Mouse (Mus musculus) hindbrain, embryonic 15.5 days (tissue): ENCODE results near the gene Smtnl2. TPM values are rescaled to one million over a fixed set of nuclear protein-coding genes. Genes with fewer than 3 reads are reported as not detected.

Source experiments
- ATAC-seq: fragments of 200-750 bp; cut with Nextera tagmentation; 2 replicates; pipeline ENCODE4 v1.8.0; 2017; ENCODE audit warnings: low read depth, moderate number of reproducible peaks, moderate TSS enrichment; ENCODE audit not compliant: low FRiP score
- H3K27ac ChIP-seq: fragments of 300-500 bp; sonication (generic); replicated peaks from 2 replicates; pipeline ENCODE4 v1.5.1; 2015; ENCODE audit warnings: mild to moderate bottlenecking, inconsistent platforms
- H3K27me3 ChIP-seq: fragments of 300-500 bp; sonication (generic); 2 replicates; pipeline ENCODE4 v1.6.1; 2015; ENCODE audit warnings: control low read depth, inconsistent platforms
- H3K36me3 ChIP-seq: fragments of 300-500 bp; sonication (generic); 2 replicates; pipeline ENCODE4 v1.6.1; 2015; ENCODE audit warnings: control low read depth, inconsistent platforms
- H3K4me1 ChIP-seq: fragments of 300-500 bp; sonication (generic); replicated peaks from 2 replicates; pipeline ENCODE4 v1.6.1; 2015; ENCODE audit warnings: control low read depth, inconsistent platforms
- H3K4me2 ChIP-seq: fragments of 300-500 bp; sonication (generic); 2 replicates; pipeline ENCODE4 v1.6.1; 2015; ENCODE audit warnings: moderate library complexity, mild to moderate bottlenecking, inconsistent platforms
- H3K4me3 ChIP-seq: fragments of 300-500 bp; sonication (generic); 2 replicates; pipeline ENCODE4 v1.5.1; 2015; ENCODE audit warnings: mild to moderate bottlenecking, inconsistent platforms
- H3K9ac ChIP-seq: fragments of 300-500 bp; sonication (generic); 2 replicates; pipeline ENCODE4 v1.6.1; 2015; ENCODE audit warnings: inconsistent platforms
- H3K9me3 ChIP-seq: fragments of 300-500 bp; sonication (generic); 2 replicates; pipeline ENCODE4 v1.6.1; 2016; ENCODE audit warnings: control low read depth, inconsistent platforms
- WGBS: fragments of 180-500 bp; shearing (Covaris S2); methylation state at CpG from one replicate; pipeline ENCODE4 v1.1.7; 2015; 5-methylcytosine and 5-hydroxymethylcytosine counted together
- polyA plus RNA-seq: library from polyadenylated mRNA; unstranded; fragments of >200 nt; fragmentation: Nextera tagmentation; extraction: Ambion mirVana; gene quantifications from 2 replicates; pipeline ENCODE4 v1.2.1, GENCODE M21; 2015

Gene Smtnl2
- polyA plus RNA-seq, 1 experiment from 2014 or later = 9.9 TPM

- H3K36me3 ChIP-seq = no peaks in the 10 kb centered on the region
- no peaks in the 10 kb centered on the region for H3K9me3 ChIP-seq
- WGBS = 94% methylated on average over 11 of the region's 11 CpGs
- no peak overlapping the region for H3K4me2 ChIP-seq
- no peak overlapping the region for H3K9ac ChIP-seq
- H3K27ac ChIP-seq = no peak overlapping the region
- no peak for ATAC-seq
- H3K27me3 ChIP-seq = no peaks in the 10 kb centered on the region
- no peak overlapping the region for H3K4me3 ChIP-seq
- no peaks in the 10 kb centered on the region for H3K4me1 ChIP-seq
Observed at GRCm38 (mm10) chr11:72421518-72422278, 10.2 kb upstream of the Smtnl2 start.

DNA sequence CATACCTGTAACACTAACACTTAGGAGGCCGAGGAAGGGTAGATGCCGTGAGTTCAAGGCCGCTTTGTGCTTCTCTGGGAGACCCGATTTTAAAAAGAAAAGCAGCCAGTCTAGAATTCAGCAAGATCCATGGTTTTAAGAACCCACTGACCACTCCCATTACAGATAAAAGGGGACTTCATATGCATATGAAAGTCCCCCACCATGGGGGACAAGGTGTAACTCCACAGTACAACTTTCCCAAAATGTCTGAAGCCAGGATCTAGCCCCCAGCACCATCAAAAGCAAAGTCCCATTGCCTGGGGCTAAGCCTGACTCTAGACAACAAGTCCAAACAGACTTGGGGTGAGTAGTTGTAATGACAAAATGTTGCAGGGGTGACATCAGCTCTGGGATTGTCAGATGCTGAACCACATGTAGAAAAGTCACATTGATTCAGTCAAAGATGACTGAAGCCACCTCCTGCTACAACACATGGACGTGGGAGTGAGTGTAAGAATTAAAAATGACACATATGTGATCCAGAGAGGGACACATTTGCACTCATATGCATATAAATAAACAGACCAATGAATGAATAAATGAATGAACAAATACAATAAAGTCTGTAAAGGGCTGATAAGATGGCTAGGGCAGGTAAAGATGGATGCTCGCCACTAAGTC, 9.1 kb upstream of the Smtnl2 start:
- Histone ChIP-seq H3K4me1 (no peaks in the 10 kb centered on the region), H3K27ac (no peak overlapping the region), H3K4me2 (no peak overlapping the region), H3K4me3 (no peak overlapping the region), H3K9me3 (no peaks in the 10 kb centered on the region), H3K27me3 (no peaks in the 10 kb centered on the region), H3K36me3 (no peaks in the 10 kb centered on the region), H3K9ac (no peak overlapping the region)
- WGBS = 89% methylated on average over 6 of the region's 6 CpGs
- no peak for ATAC-seq

DNA sequence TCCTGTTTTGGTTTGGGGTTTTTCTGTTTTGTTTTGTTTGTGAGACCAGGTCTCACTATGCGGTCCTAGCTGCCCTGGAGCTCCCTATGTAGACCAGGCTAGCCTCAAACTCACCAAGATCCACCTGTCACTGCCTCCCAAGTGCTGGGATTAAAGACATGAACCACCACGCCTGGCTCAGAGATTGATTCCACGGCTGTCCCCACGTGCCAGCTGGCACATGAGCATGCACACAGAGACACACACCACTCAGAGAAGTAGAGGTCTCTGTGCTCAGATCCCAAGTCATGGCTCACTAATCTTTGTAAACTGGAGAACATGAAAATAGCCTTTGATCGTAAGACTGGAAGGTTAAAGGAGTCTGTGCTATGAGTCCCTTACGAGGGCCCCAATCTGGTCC, 7.5 kb upstream of the Smtnl2 start:
- H3K4me1 ChIP-seq = no peaks in the 10 kb centered on the region
- 90% methylated on average over 6 of the region's 6 CpGs for whole genome bisulfite sequencing
- no peaks in the 10 kb centered on the region for H3K36me3 ChIP-seq
- no peak overlapping the region for H3K4me3 ChIP-seq
- H3K9ac ChIP-seq = no peak overlapping the region
- H3K4me2 ChIP-seq = no peak overlapping the region
- H3K9me3 ChIP-seq = no peaks in the 10 kb centered on the region
- no peak for ATAC-seq
- 0 out of 2 replicates have a peak, but pooled peaks cover 2% of the 10 kb centered on the region for H3K27me3 ChIP-seq
- H3K27ac ChIP-seq = no peak overlapping the region

DNA sequence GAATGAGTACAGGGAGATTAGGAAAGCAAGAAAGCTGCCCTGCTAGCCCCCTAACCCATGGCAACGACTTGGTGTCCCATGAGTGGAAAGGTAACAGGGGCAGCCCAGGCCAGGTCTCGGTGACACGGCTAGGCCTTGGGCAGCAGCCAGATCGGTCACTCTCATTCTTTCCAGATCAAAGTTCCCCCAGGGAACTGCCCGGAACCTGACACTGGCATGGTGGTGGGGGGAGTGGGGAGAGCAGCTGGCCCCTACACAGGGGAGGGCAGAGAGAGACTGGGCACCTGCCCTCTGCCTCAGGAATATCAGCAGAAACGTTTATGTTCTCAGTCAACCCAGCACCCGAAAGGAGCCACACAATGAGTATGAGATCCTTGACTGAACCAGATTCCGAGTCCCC, 6.7 kb upstream of the Smtnl2 start:
- no peak overlapping the region for H3K9ac ChIP-seq
- H3K4me3 ChIP-seq = no peak overlapping the region
- WGBS = 46% methylated on average over 8 of the region's 8 CpGs
- ATAC-seq = no peak
- no peaks in the 10 kb centered on the region for H3K36me3 ChIP-seq
- peaks cover 7% of the 10 kb centered on the region; the same call in 1 of the 2 replicates for H3K27me3 ChIP-seq
- H3K4me1 ChIP-seq = no peaks in the 10 kb centered on the region
- no peaks in the 10 kb centered on the region for H3K9me3 ChIP-seq
- H3K27ac ChIP-seq = no peak overlapping the region
- H3K4me2 ChIP-seq = no peak overlapping the region

GRCm38 (mm10) chr11:72417376-72417775, 5.9 kb upstream of the Smtnl2 start:
- Histone ChIP-seq H3K4me1 (no peaks in the 10 kb centered on the region), H3K9me3 (no peaks in the 10 kb centered on the region), H3K27ac (no peak overlapping the region), H3K4me3 (no peak overlapping the region), H3K9ac (no peak overlapping the region), H3K36me3 (no peaks in the 10 kb centered on the region), H3K4me2 (no peak overlapping the region), H3K27me3 (peaks cover 15% of the 10 kb centered on the region; the same call in 1 of the 2 replicates)
- ATAC-seq = no peak
- WGBS = 7% methylated on average over 4 of the region's 4 CpGs

GRCm38 (mm10) chr11:72416666-72417065, 5.2 kb upstream of the Smtnl2 start:
- no peaks in the 10 kb centered on the region for H3K36me3 ChIP-seq
- WGBS = 91% methylated on average over 5 of the region's 5 CpGs
- no peak for ATAC-seq
- no peaks in the 10 kb centered on the region for H3K9me3 ChIP-seq
- H3K4me1 ChIP-seq = peaks cover 4% of the 10 kb centered on the region
- H3K27me3 ChIP-seq = peaks cover 16% of the 10 kb centered on the region; the same call in 1 of the 2 replicates
- H3K4me2 ChIP-seq = no peak overlapping the region
- H3K9ac ChIP-seq = no peak overlapping the region
- H3K27ac ChIP-seq = no peak overlapping the region
- no peak overlapping the region for H3K4me3 ChIP-seq

GRCm38 (mm10) chr11:72415155-72415554, 3.6 kb upstream of the Smtnl2 start:
- Histone ChIP-seq H3K9ac (no peak overlapping the region), H3K4me1 (peaks cover 16% of the 10 kb centered on the region), H3K36me3 (no peaks in the 10 kb centered on the region), H3K4me2 (no peak overlapping the region), H3K27me3 (peaks cover 16% of the 10 kb centered on the region; the same call in 1 of the 2 replicates), H3K27ac (no peak overlapping the region), H3K9me3 (no peaks in the 10 kb centered on the region), H3K4me3 (no peak overlapping the region)
- 86% methylated on average over 8 of the region's 8 CpGs for WGBS
- no peak for ATAC-seq

GRCm38 (mm10) chr11:72413601-72414190, 2.2 kb upstream of the Smtnl2 start:
- Histone ChIP-seq H3K27me3 (peaks cover 16% of the 10 kb centered on the region; the same call in 1 of the 2 replicates), H3K4me3 (no peak overlapping the region), H3K4me1 (peaks cover 16% of the 10 kb centered on the region), H3K4me2 (no peak overlapping the region), H3K36me3 (no peaks in the 10 kb centered on the region), H3K9me3 (no peaks in the 10 kb centered on the region), H3K9ac (no peak overlapping the region), H3K27ac (no peak overlapping the region)
- ATAC-seq = no peak
- 71% methylated on average over 5 of the region's 5 CpGs for WGBS

DNA sequence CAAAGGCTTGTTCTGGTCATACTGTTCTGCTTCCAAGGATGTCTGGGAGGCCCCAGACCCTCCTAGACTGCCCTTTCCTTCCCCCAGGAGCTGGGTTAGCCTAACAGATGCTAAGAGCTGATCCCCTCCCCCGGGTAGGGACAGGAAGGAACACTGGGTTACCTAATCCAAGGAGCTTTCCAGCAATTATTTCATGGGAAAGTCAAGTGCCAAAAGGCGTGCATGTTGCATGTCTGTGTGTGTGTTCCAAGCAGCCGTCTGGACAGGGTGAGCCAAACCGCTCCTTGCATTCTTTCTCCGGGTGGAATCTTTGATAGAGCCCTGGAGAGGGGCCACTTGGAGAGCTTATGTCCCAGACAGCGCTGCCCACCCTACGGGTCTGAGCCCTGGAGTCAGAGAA, 1.5 kb upstream of the Smtnl2 start:
- Histone ChIP-seq H3K27me3 (peaks cover 16% of the 10 kb centered on the region; the same call in 1 of the 2 replicates), H3K36me3 (no peaks in the 10 kb centered on the region), H3K4me2 (no peak overlapping the region), H3K4me1 (peaks cover 16% of the 10 kb centered on the region), H3K27ac (no peak overlapping the region), H3K9ac (no peak overlapping the region), H3K4me3 (no peak overlapping the region), H3K9me3 (no peaks in the 10 kb centered on the region)
- 80% methylated on average over 7 of the region's 7 CpGs for WGBS
- no peak for ATAC-seq

DNA sequence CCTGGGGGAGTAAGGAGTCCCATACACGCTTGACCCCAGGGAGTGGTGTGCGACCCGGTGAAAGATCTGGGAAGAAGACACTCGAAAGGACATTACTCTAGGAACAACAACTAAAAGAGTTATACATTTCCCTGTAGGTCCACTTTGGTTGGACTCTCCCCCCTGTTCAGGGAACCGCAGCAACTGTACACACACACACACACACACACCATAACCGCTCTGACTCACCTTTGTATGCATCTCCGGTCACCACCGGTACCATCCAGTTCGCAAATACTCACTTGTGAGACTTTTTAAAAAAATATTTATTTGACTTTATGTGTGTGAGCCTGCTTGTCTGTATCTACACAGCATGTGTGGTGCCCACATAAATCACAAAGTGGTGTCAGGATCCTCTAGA, 432 bp upstream of the Smtnl2 start:
- Histone ChIP-seq H3K4me1 (peaks cover 16% of the 10 kb centered on the region), H3K4me3 (peak overlapping the region; percentile 49), H3K9ac (no peak overlapping the region; the same call in 1 of the 2 replicates), H3K4me2 (peak overlapping the region; percentile 94), H3K36me3 (no peaks in the 10 kb centered on the region), H3K9me3 (no peaks in the 10 kb centered on the region), H3K27me3 (peaks cover 16% of the 10 kb centered on the region; the same call in 1 of the 2 replicates), H3K27ac (no peak overlapping the region)
- 34% methylated on average over 9 of the region's 9 CpGs for WGBS
- no peak for ATAC-seq

DNA sequence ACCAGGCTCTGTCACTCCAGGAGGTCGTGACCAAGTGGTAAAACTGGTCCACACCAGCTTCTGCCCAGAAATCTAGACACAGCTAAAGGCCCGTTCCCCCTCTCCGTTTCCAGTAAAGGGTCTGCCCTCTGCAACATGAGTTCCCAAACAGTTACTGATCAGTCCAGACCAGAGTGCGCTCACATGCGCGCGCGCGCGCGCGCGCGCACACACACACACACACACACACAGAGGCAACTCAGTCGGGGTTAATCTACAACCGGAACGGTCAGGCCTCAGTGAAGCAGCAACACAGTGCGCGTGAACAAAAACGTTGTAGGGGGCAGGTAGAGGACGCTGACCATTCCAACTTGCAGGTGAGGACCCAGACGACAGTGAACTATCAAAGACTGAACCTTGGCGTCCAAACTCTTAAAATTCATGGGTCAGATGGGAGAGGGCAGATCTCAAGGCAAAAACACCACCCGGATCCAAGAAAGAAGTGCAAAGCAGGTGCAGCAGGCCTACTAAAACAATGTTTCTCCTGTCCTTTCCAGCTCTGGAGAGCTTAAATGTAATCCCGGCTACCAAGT, 906 bp downstream of the Smtnl2 start:
- Histone ChIP-seq H3K4me3 (peak overlapping the region; percentile 49), H3K4me2 (peak overlapping the region; percentile 94), H3K27me3 (peaks cover 16% of the 10 kb centered on the region; the same call in 1 of the 2 replicates), H3K9ac (peak overlapping the region; percentile 57; the same call in 1 of the 2 replicates), H3K36me3 (no peaks in the 10 kb centered on the region), H3K4me1 (peaks cover 16% of the 10 kb centered on the region), H3K27ac (no peak overlapping the region), H3K9me3 (no peaks in the 10 kb centered on the region)
- 1% methylated on average over 25 of the region's 25 CpGs for WGBS
- ATAC-seq = no peak; the same call in 1 of the 2 replicates
